8 mouse cellular contexts compared by ENCODE assay signal in genomic region chr10:103443070-103443469, GRCm38 (mm10).
A peak's percentile ranks its signal among the peaks of the same experiment; 100 is the strongest.
DNase-seq lines count a peak whose midpoint lies in the region; ATAC-seq and TF ChIP-seq lines count a peak whose summit lies in the region.

No protein-coding gene starts in this region.

- no peak overlapping the region for H3K4me2 ChIP-seq in heart, embryonic 11.5 days
- H3K4me2 ChIP-seq in embryonic facial prominence, embryonic 12.5 days (replicated peaks) = no peak overlapping the region
- no peak overlapping the region for H3K4me2 ChIP-seq in limb, embryonic 13.5 days (replicated peaks)
- H3K4me2 ChIP-seq in neural tube, embryonic 11.5 days (ENCODE audit: low read depth) = no peak overlapping the region

- no peaks in the 10 kb centered on the region for H3K36me3 ChIP-seq in heart, adult 2 months (ENCODE audit: control insufficient read depth, insufficient read depth, low read length)
- H3K36me3 ChIP-seq in heart, embryonic 11.5 days (ENCODE audit: control insufficient read depth, insufficient read depth, low read length) = no peaks in the 10 kb centered on the region
- no peaks in the 10 kb centered on the region for H3K36me3 ChIP-seq in embryonic facial prominence, embryonic 12.5 days
- no peaks in the 10 kb centered on the region for H3K36me3 ChIP-seq in limb, embryonic 13.5 days
- no peaks in the 10 kb centered on the region for H3K36me3 ChIP-seq in neural tube, embryonic 11.5 days (ENCODE audit: control insufficient read depth, insufficient read depth, low read length)

- H3K27me3 ChIP-seq in heart, adult 2 months (ENCODE audit: control insufficient read depth, insufficient read depth, low read length) = no peaks in the 10 kb centered on the region
- H3K27me3 ChIP-seq in heart, embryonic 11.5 days (ENCODE audit: control insufficient read depth, insufficient read depth, low read length) = no peaks in the 10 kb centered on the region
- no peaks in the 10 kb centered on the region for H3K27me3 ChIP-seq in embryonic facial prominence, embryonic 12.5 days
- no peaks in the 10 kb centered on the region for H3K27me3 ChIP-seq in limb, embryonic 13.5 days
- H3K27me3 ChIP-seq in neural tube, embryonic 11.5 days (ENCODE audit: control insufficient read depth, insufficient read depth, low read length) = no peaks in the 10 kb centered on the region

- TF ChIP-seq EP300 in heart, adult 2 months (IDR thresholded peaks at IDR 0.05; ENCODE audit: insufficient read depth, low read depth, low read length) = no peak

- no peak for TF ChIP-seq POLR2A in heart, adult 2 months (IDR thresholded peaks at IDR 0.05; ENCODE audit: insufficient read depth, low read depth, low read length)

- DNase-seq in heart, adult 2 months = no peak
- DNase-seq in R1 (ENCODE audit: low read depth, low spot score) = peak; percentile 68
- DNase-seq in induced T-regulatory cell, adult 2 months (ENCODE audit: low read depth) = peak; percentile 39
- peak; percentile 28 for DNase-seq in neural tube, embryonic 11.5 days (ENCODE audit: low spot score)
- no peak for DNase-seq in spleen, adult 12 weeks (ENCODE audit: low spot score)

- no peaks in the 10 kb centered on the region for H3K4me1 ChIP-seq in heart, adult 2 months (ENCODE audit: control insufficient read depth, insufficient read depth, low read length)
- no peaks in the 10 kb centered on the region for H3K4me1 ChIP-seq in heart, embryonic 11.5 days (ENCODE audit: control insufficient read depth, insufficient read depth, low read length)
- no peaks in the 10 kb centered on the region; the same call in 1 of the 2 replicates for H3K4me1 ChIP-seq in embryonic facial prominence, embryonic 12.5 days
- peaks cover 6% of the 10 kb centered on the region for H3K4me1 ChIP-seq in limb, embryonic 13.5 days
- no peaks in the 10 kb centered on the region for H3K4me1 ChIP-seq in neural tube, embryonic 11.5 days (ENCODE audit: control insufficient read depth, insufficient read depth, low read length)

- no peaks in the 10 kb centered on the region for H3K79me2 ChIP-seq in heart, adult 2 months (replicated peaks; ENCODE audit: control insufficient read depth, insufficient read depth, low read length)

- H3K4me3 ChIP-seq in heart, adult 2 months = no peak overlapping the region
- no peak overlapping the region for H3K4me3 ChIP-seq in heart, embryonic 11.5 days (ENCODE audit: low read depth, low read length)
- H3K4me3 ChIP-seq in embryonic facial prominence, embryonic 12.5 days = no peak overlapping the region
- H3K4me3 ChIP-seq in limb, embryonic 13.5 days = no peak overlapping the region
- H3K4me3 ChIP-seq in neural tube, embryonic 11.5 days (ENCODE audit: low read depth, low read length) = no peak overlapping the region

- no peaks in the 10 kb centered on the region for H3K9me3 ChIP-seq in heart, embryonic 11.5 days (replicated peaks; ENCODE audit: control insufficient read depth, low read length)
- H3K9me3 ChIP-seq in embryonic facial prominence, embryonic 12.5 days = no peaks in the 10 kb centered on the region
- no peaks in the 10 kb centered on the region for H3K9me3 ChIP-seq in limb, embryonic 13.5 days
- no peaks in the 10 kb centered on the region for H3K9me3 ChIP-seq in neural tube, embryonic 11.5 days (ENCODE audit: control insufficient read depth, low read length)

- no peak; the same call in 1 of the 2 replicates for ATAC-seq in heart, embryonic 11.5 days (replicated peaks; ENCODE audit: insufficient number of reproducible peaks, low FRiP score, low TSS enrichment)
- peak; percentile 72; the same call in 1 of the 2 replicates for ATAC-seq in embryonic facial prominence, embryonic 12.5 days (ENCODE audit: insufficient number of reproducible peaks, insufficient read depth, low FRiP score, low TSS enrichment)
- ATAC-seq in limb, embryonic 13.5 days (ENCODE audit: low FRiP score, low read depth) = peak; percentile 77
- peak; percentile 76 for ATAC-seq in neural tube, embryonic 11.5 days (ENCODE audit: insufficient read depth, low FRiP score, low TSS enrichment)

- WGBS in heart, adult 2 months = 45% methylated on average over 3 of the region's 3 CpGs
- WGBS in heart, embryonic 11.5 days (ENCODE audit: insufficient replicate concordance) = 44% methylated on average over 3 of the region's 3 CpGs
- WGBS in embryonic facial prominence, embryonic 12.5 days = 34% methylated on average over 3 of the region's 3 CpGs
- 34% methylated on average over 3 of the region's 3 CpGs for WGBS in limb, embryonic 13.5 days
- 42% methylated on average over 3 of the region's 3 CpGs for WGBS in neural tube, embryonic 11.5 days

- H3K9ac ChIP-seq in heart, adult 2 months (ENCODE audit: low read depth, low read length) = no peak overlapping the region
- H3K9ac ChIP-seq in heart, embryonic 11.5 days (ENCODE audit: low read depth, low read length) = no peak overlapping the region
- H3K9ac ChIP-seq in embryonic facial prominence, embryonic 12.5 days = no peak overlapping the region
- H3K9ac ChIP-seq in limb, embryonic 13.5 days = no peak overlapping the region
- no peak overlapping the region for H3K9ac ChIP-seq in neural tube, embryonic 11.5 days (ENCODE audit: low read length)

- intact Hi-C loops in heart, adult 2 months (cut with DNase I) = no loop called here

- TF ChIP-seq CTCF in heart, adult 2 months (IDR thresholded peaks at IDR 0.05) = peak; percentile 71

- no peak overlapping the region for H3K27ac ChIP-seq in heart, adult 2 months
- no peak overlapping the region for H3K27ac ChIP-seq in heart, embryonic 11.5 days (ENCODE audit: low read depth, low read length)
- no peak overlapping the region for H3K27ac ChIP-seq in embryonic facial prominence, embryonic 12.5 days
- H3K27ac ChIP-seq in limb, embryonic 13.5 days = no peak overlapping the region
- no peak overlapping the region for H3K27ac ChIP-seq in neural tube, embryonic 11.5 days (ENCODE audit: low read depth, low read length)

Comparison
In these comparisons a context has a peak if more than half of its experiments do, and no peak if none do; other contexts are left out.
1. DNase-seq: peak in R1 (single experiment), induced T-regulatory cell, adult 2 months (single experiment) and neural tube, embryonic 11.5 days (single experiment); none in heart, adult 2 months (0 of 2) and spleen, adult 12 weeks (single experiment).